Mouse (Mus musculus) neural tube, embryonic 15.5 days (tissue): Measurements from ENCODE around the gene Col9a2. TPM values are rescaled to one million over a fixed set of nuclear protein-coding genes. Genes with fewer than 3 reads are reported as not detected.
"Not testable (repeated sequence)": the region's sequence is repeated elsewhere in the genome, so short reads cannot be mapped to it uniquely, and the experiment has no call there.

Source experiments
- ATAC-seq: fragments of 200-750 bp; cut with Nextera tagmentation; 2 replicates; pipeline ENCODE4 v1.8.0; 2017; ENCODE audit warnings: mild to moderate bottlenecking, moderate TSS enrichment, moderate library complexity; ENCODE audit not compliant: low FRiP score
- H3K27ac ChIP-seq: fragments of 300-500 bp; sonication (generic); replicated peaks from 2 replicates; pipeline ENCODE4 v1.5.1; 2015; ENCODE audit warnings: mild to moderate bottlenecking, inconsistent platforms
- H3K27me3 ChIP-seq: fragments of 300-500 bp; sonication (generic); replicated peaks from 2 replicates; pipeline ENCODE4 v1.6.1; 2015; ENCODE audit warnings: inconsistent platforms
- H3K36me3 ChIP-seq: fragments of 300-500 bp; sonication (generic); 2 replicates; pipeline ENCODE4 v1.6.1; 2015; ENCODE audit warnings: inconsistent platforms
- H3K4me1 ChIP-seq: fragments of 300-500 bp; sonication (generic); 2 replicates; pipeline ENCODE4 v1.6.1; 2015; ENCODE audit warnings: inconsistent platforms
- H3K4me2 ChIP-seq: fragments of 300-500 bp; sonication (generic); 2 replicates; pipeline ENCODE4 v1.6.1; 2015; ENCODE audit warnings: inconsistent platforms, mild to moderate bottlenecking, moderate library complexity
- H3K4me3 ChIP-seq: fragments of 300-500 bp; sonication (generic); replicated peaks from 2 replicates; pipeline ENCODE4 v1.5.1; 2015; ENCODE audit warnings: mild to moderate bottlenecking, inconsistent platforms
- H3K9ac ChIP-seq: fragments of 300-500 bp; sonication (generic); replicated peaks from 2 replicates; pipeline ENCODE4 v1.6.1; 2015; ENCODE audit warnings: mild to moderate bottlenecking, inconsistent platforms
- H3K9me3 ChIP-seq: fragments of 300-500 bp; sonication (generic); replicated peaks from 2 replicates; pipeline ENCODE4 v1.6.1; 2016; ENCODE audit warnings: inconsistent platforms
- WGBS: fragments of 180-500 bp; shearing (Covaris S2); methylation state at CpG from one replicate; pipeline ENCODE4 v1.1.7; 2015; ENCODE audit warnings: mixed read lengths; 5-methylcytosine and 5-hydroxymethylcytosine counted together
- polyA plus RNA-seq: library from polyadenylated mRNA; unstranded; fragments of >200 nt; fragmentation: Nextera tagmentation; extraction: Ambion mirVana; gene quantifications from 2 replicates; pipeline ENCODE4 v1.2.1, GENCODE M21; 2015

The Col9a2 gene
- polyA plus RNA-seq, 1 experiment from 2014 or later, result 36.1 TPM

DNA sequence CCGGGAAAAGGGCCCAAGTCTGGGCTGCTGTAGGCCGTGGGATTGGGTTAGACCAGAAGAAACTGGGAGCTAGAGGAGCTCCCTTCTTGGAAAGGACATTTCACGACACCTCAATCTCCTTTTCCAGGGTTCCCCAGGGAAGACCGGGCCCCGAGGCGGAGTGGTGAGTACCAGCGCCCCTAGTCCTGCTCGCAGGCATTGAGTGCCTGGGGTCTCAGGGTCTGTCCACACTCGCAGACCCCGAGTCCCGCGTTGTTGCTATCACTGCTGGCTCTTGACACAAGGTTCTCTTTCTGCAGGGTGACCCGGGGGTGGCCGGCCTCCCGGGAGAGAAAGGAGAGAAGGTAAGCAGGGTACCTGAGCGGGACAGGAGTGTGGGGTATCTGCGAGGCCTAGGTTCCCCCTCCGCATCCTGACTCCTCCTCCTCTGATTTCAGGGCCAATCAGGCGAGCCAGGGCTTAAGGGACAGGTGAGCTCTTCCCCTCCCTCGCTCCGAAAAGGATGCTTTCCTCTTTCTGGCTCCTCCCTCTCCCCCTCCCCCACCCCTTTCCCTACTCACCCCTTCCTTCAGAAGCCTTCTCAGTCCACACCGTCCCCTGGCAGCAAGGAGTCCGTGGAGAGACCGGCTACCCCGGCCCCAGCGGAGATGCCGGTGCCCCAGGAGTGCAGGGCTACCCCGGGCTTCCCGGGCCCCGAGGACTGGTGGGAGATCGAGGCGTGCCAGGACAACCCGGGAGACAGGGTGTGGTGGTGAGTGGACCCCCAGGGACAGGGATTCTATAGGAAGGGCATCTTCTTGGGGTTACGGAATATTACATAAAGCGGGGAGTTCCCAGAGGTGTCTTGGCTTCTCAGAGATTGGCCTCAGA, 13.5 kb downstream of the Col9a2 start:
- peak overlapping the region; percentile 54 for H3K4me2 ChIP-seq
- 12% methylated on average over 33 of the region's 35 CpGs for WGBS
- peak; percentile 78 for ATAC-seq
- peaks cover 11% of the 10 kb centered on the region for H3K4me1 ChIP-seq
- peak overlapping the region; percentile 37 for H3K9ac ChIP-seq
- H3K27ac ChIP-seq, result no peak overlapping the region
- peaks cover 3% of the 10 kb centered on the region; the same call in 1 of the 2 replicates for H3K36me3 ChIP-seq
- peak overlapping the region; percentile 36 for H3K4me3 ChIP-seq
- H3K27me3 ChIP-seq, result no peaks in the 10 kb centered on the region
- H3K9me3 ChIP-seq, result no peaks in the 10 kb centered on the region

GRCm38 (mm10) chr4:121056342-121056741, 17.2 kb downstream of the Col9a2 start:
- H3K4me3 ChIP-seq, result no peak overlapping the region
- H3K9ac ChIP-seq, result no peak overlapping the region
- 42% methylated on average over 3 of the region's 3 CpGs for WGBS
- no peaks in the 10 kb centered on the region for H3K27me3 ChIP-seq
- ATAC-seq, result no peak
- no peak overlapping the region for H3K4me2 ChIP-seq
- H3K9me3 ChIP-seq, result no peaks in the 10 kb centered on the region
- no peak overlapping the region for H3K27ac ChIP-seq
- H3K36me3 ChIP-seq, result peaks cover 22% of the 10 kb centered on the region
- H3K4me1 ChIP-seq, result peaks cover 11% of the 10 kb centered on the region

- H3K27ac ChIP-seq, result no peak overlapping the region
- H3K4me3 ChIP-seq, result no peak overlapping the region
- peaks cover 24% of the 10 kb centered on the region for H3K36me3 ChIP-seq
- no peaks in the 10 kb centered on the region for H3K9me3 ChIP-seq
- H3K27me3 ChIP-seq, result no peaks in the 10 kb centered on the region
- peaks cover 5% of the 10 kb centered on the region for H3K4me1 ChIP-seq
- 85% methylated on average over 2 of the region's 2 CpGs for WGBS
- H3K9ac ChIP-seq, result no peak overlapping the region
- ATAC-seq, result no peak
- no peak overlapping the region for H3K4me2 ChIP-seq
Observed at GRCm38 (mm10) chr4:121057032-121057431, 17.8 kb downstream of the Col9a2 start.

GRCm38 (mm10) chr4:121059218-121059617, 20.0 kb downstream of the Col9a2 start:
- 92% methylated on average over 10 of the region's 10 CpGs for WGBS
- H3K27ac ChIP-seq, result not testable (repeated sequence)

DNA sequence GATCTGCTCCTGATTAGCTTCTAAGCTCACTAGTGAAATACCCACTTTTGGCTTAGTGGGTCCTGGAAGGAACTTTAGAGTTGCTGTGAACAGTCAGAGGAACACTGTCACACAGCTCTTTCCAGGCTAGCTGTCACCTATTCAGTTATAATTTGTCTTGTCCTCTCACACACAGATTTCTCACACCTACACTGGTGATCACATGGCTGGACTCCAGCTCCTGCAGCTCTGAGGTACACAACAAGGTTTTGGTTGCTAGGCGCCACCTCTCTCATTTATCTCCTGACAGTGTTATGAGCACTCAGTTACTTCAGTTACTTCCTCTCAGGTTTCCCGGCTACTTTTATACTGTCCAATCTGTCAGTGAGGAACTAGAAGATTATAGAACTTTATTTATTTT, 26.2 kb downstream of the Col9a2 start:
- H3K36me3 ChIP-seq, result peaks cover 51% of the 10 kb centered on the region
- no peak overlapping the region for H3K27ac ChIP-seq
- no peaks in the 10 kb centered on the region for H3K9me3 ChIP-seq
- H3K4me2 ChIP-seq, result no peak overlapping the region
- no peaks in the 10 kb centered on the region for H3K4me1 ChIP-seq
- no peak overlapping the region for H3K4me3 ChIP-seq
- 81% methylated on average over 2 of the region's 2 CpGs for WGBS
- no peak overlapping the region for H3K9ac ChIP-seq
- H3K27me3 ChIP-seq, result no peaks in the 10 kb centered on the region
- no peak for ATAC-seq

More at GRCm38 (mm10) chr4:121059218-121059617, 20.0 kb downstream of the Col9a2 start:
- H3K4me2 ChIP-seq, H3K4me1 ChIP-seq, H3K4me3 ChIP-seq, ATAC-seq, H3K27me3 ChIP-seq, H3K9ac ChIP-seq, H3K9me3 ChIP-seq: not testable (repeated sequence)
- peaks cover 31% of the 10 kb centered on the region for H3K36me3 ChIP-seq

DNA sequence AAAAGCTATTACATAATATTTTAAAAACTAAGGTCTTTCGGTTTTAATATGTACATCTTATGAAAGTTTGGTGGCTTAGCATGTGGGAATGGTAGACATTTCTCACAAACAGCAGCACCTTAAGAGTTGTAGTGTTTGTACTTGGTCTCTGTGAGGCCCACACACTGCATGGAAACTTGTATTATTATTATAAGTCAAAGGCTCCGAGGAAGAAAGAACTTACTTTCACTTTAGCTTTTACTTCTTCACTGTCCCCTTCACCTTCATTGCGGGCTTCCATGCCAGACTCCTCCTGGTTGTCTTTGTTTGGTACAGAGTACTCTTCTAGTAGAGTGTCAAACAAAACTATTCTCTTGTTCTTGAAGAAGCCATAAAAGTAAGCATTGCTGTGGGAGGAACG, 35.1 kb downstream of the Col9a2 start:
- 40% methylated on average over 4 of the region's 4 CpGs for WGBS
- Histone ChIP-seq H3K27me3 (no peaks in the 10 kb centered on the region), H3K4me1 (no peaks in the 10 kb centered on the region), H3K4me2 (no peak overlapping the region), H3K9me3 (no peaks in the 10 kb centered on the region), H3K36me3 (peaks cover 57% of the 10 kb centered on the region), H3K27ac (no peak overlapping the region), H3K4me3 (no peak overlapping the region), H3K9ac (no peak overlapping the region)
- ATAC-seq, result no peak

DNA sequence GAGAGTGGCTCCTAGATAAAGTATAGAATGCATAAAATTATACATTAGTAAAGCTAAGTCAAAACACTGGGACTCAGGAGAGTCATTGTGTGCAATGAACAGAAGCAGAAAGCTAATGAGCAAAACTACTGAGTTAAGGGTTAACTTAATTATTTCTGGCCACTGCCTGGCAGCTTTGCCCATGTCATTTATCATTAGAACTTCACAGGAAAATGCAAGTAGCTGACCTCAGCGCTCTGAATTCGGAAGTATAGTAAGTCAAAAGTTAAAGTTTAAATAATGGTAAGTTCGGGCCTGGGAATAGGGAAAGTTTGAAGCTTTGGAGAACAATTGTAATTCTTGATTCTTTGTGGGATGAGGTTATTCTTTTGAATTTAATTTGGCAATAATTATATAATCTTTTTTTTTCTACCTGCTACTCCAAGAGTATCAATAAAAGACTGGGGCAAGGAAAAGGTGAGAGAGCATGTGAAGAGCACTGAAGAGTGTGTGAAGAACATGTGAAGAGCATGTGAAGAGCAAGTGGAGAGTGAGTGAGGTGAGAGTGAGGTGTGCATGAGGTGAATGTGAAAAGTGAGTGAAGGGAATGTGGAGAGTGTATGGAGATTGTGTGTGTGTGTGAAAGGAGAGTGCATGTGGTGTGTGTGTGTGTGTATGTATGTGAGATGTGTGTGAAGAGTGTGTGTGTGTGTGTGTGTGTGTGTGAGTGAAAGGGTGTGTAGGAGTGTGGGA, 38.9 kb downstream of the Col9a2 start:
- H3K4me1 ChIP-seq, result no peaks in the 10 kb centered on the region
- H3K9me3 ChIP-seq, result no peaks in the 10 kb centered on the region
- H3K27ac ChIP-seq, result no peak overlapping the region
- H3K4me3 ChIP-seq, result no peak overlapping the region
- no peak overlapping the region for H3K4me2 ChIP-seq
- no peak overlapping the region for H3K9ac ChIP-seq
- no peaks in the 10 kb centered on the region for H3K27me3 ChIP-seq
- 68% methylated on average over 3 of the region's 3 CpGs for WGBS
- no peak for ATAC-seq
- H3K36me3 ChIP-seq, result peaks cover 75% of the 10 kb centered on the region

- H3K4me1 ChIP-seq, result no peaks in the 10 kb centered on the region
- H3K27me3 ChIP-seq, result no peaks in the 10 kb centered on the region
- ATAC-seq, result no peak
- H3K36me3 ChIP-seq, result peaks cover 77% of the 10 kb centered on the region
- no peak overlapping the region for H3K9ac ChIP-seq
- H3K4me2 ChIP-seq, result no peak overlapping the region
- no peak overlapping the region for H3K27ac ChIP-seq
- H3K4me3 ChIP-seq, result no peak overlapping the region
- WGBS, result 58% methylated on average over 1 of the region's 1 CpGs
- H3K9me3 ChIP-seq, result no peaks in the 10 kb centered on the region
Observed at GRCm38 (mm10) chr4:121080395-121080794, 41.2 kb downstream of the Col9a2 start.

DNA sequence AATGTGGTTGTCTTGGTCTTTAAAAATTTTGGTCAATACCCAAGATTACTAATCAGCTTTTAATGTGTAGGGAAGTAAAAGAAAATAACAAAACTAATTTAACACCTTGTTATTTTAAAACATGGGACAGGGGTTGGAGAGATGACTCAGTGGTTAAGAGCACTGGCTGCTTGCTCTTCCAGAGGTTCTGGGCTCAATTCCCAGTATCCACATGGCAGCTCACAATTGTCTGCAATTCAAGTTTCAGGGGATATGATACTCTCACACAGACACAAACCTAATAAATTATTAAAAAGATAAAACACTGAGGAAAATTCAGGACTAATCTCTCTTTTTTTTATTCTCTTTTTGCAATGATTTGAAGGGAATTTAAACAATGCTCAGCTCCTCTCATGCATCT, 45.3 kb downstream of the Col9a2 start:
- H3K9ac ChIP-seq, result no peak overlapping the region
- no peak overlapping the region for H3K4me2 ChIP-seq
- H3K36me3 ChIP-seq, result peaks cover 71% of the 10 kb centered on the region
- no peaks in the 10 kb centered on the region for H3K4me1 ChIP-seq
- no peaks in the 10 kb centered on the region for H3K27me3 ChIP-seq
- no peak overlapping the region for H3K4me3 ChIP-seq
- no peak for ATAC-seq
- no peaks in the 10 kb centered on the region for H3K9me3 ChIP-seq
- H3K27ac ChIP-seq, result no peak overlapping the region

DNA sequence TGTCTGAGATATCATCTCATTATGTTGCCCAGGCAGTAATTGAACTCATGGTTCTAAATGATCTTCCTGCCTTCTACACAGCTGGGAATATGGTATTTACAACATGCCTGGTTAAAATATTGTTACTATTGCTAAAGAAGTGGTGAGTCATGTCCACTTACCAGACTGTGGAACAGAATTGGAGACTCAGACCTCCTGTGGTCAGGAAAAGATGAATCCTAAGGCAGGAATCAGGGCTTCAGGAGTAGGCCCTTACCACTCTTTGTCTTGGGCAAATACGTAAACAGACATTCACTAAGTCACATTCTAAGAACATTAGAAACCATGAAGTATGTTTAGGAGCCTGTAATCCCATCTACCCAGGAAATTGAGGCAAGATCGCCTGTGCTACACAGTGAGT, 49.5 kb downstream of the Col9a2 start:
- H3K36me3 ChIP-seq, result peaks cover 66% of the 10 kb centered on the region
- 95% methylated on average over 2 of the region's 2 CpGs for WGBS
- no peak overlapping the region for H3K9ac ChIP-seq
- no peak overlapping the region for H3K4me3 ChIP-seq
- no peaks in the 10 kb centered on the region for H3K9me3 ChIP-seq
- H3K4me2 ChIP-seq, result no peak overlapping the region
- no peak overlapping the region for H3K27ac ChIP-seq
- ATAC-seq, result no peak
- H3K27me3 ChIP-seq, result no peaks in the 10 kb centered on the region
- H3K4me1 ChIP-seq, result no peaks in the 10 kb centered on the region

GRCm38 (mm10) chr4:121090211-121090610, 51.0 kb downstream of the Col9a2 start:
- no peak overlapping the region for H3K9ac ChIP-seq
- WGBS, result 92% methylated on average over 4 of the region's 4 CpGs
- no peaks in the 10 kb centered on the region for H3K4me1 ChIP-seq
- ATAC-seq, result no peak
- peaks cover 70% of the 10 kb centered on the region for H3K36me3 ChIP-seq
- no peak overlapping the region for H3K4me3 ChIP-seq
- H3K27me3 ChIP-seq, result no peaks in the 10 kb centered on the region
- H3K9me3 ChIP-seq, result no peaks in the 10 kb centered on the region
- no peak overlapping the region for H3K4me2 ChIP-seq
- no peak overlapping the region for H3K27ac ChIP-seq
